Comparison of ENCODE assay signal across 21 mouse cellular contexts in the genomic region with DNA sequence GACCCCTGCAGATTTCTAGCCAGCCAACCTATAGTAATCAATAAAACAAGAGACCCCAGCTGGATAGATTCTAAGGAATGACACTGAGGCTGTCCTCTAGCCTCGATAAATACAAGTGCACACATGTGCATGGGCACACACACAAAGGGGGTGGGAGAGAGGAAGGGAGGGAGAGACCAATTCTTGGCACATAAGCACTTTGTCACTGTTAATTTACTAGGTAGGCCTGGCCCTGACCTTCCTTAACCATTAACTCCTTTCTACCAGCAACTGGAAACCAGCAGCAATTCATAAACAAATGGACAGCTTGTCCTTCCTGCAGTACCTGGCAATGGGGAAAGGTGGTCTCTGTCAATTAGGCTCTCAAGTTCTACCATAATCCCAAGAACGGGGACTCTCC. TPM values are rescaled to one million over a fixed set of nuclear protein-coding genes. Genes with fewer than 3 reads are reported as not detected.
DNase-seq lines count a peak whose midpoint lies in the region; ATAC-seq and TF ChIP-seq lines count a peak whose summit lies in the region.
"Had no signal": no experiment of that assay in that cellular context is flagged by ENCODE, and none has a peak within 500 bp of the region (broad histone marks: within the 10 kb centered on the region; RNA-seq: fewer than 3 reads in every experiment).

No protein-coding gene starts in this region.

- peak overlapping the region; percentile 61 for H3K27ac ChIP-seq in kidney, adult 2 months (ENCODE audit: insufficient read depth, low read depth, low read length)
- H3K27ac ChIP-seq in kidney, embryonic 15.5 days: no peak overlapping the region
- no peak overlapping the region for H3K27ac ChIP-seq in limb, embryonic 10.5 days
- H3K27ac ChIP-seq: hindbrain, embryonic 12.5 days; liver, embryonic 13.5 days; stomach, postnatal 0 days had no signal

- no peak overlapping the region for H3K4me3 ChIP-seq in kidney, adult 2 months (ENCODE audit: insufficient read depth, low read depth, low read length)
- no peak overlapping the region for H3K4me3 ChIP-seq in kidney, embryonic 15.5 days (replicated peaks)
- H3K4me3 ChIP-seq in limb, embryonic 10.5 days: no peak overlapping the region
- H3K4me3 ChIP-seq: erythroblast, embryonic 14.5 days; hindbrain, embryonic 12.5 days; liver, embryonic 13.5 days had no signal

- no peak for TF ChIP-seq POLR2A in kidney, adult 2 months (IDR thresholded peaks at IDR 0.05; ENCODE audit: low read depth, low read length)

- H3K36me3 ChIP-seq in kidney, adult 2 months (ENCODE audit: control insufficient read depth, insufficient read depth, low read length): no peaks in the 10 kb centered on the region
- H3K36me3 ChIP-seq in kidney, embryonic 15.5 days: no peaks in the 10 kb centered on the region
- H3K36me3 ChIP-seq in limb, embryonic 10.5 days: peaks cover 4% of the 10 kb centered on the region; the same call in 1 of the 2 replicates
- H3K36me3 ChIP-seq: hindbrain, embryonic 12.5 days; liver, embryonic 13.5 days had no signal

- peak; percentile 52; the same call in 1 of the 2 replicates for ATAC-seq in kidney, embryonic 15.5 days (replicated peaks; ENCODE audit: low FRiP score)
- ATAC-seq: forebrain, embryonic 14.5 days; midbrain, embryonic 16.5 days had no signal

- H3K27me3 ChIP-seq in kidney, adult 2 months (replicated peaks; ENCODE audit: control insufficient read depth, insufficient read depth, low read length): no peaks in the 10 kb centered on the region
- H3K27me3 ChIP-seq in kidney, embryonic 15.5 days: no peaks in the 10 kb centered on the region
- no peaks in the 10 kb centered on the region for H3K27me3 ChIP-seq in limb, embryonic 10.5 days (ENCODE audit: low read depth, poor library complexity, severe bottlenecking)
- H3K27me3 ChIP-seq: hindbrain, embryonic 12.5 days; liver, embryonic 13.5 days had no signal

- H3K9ac ChIP-seq in kidney, embryonic 15.5 days: no peak overlapping the region
- H3K9ac ChIP-seq: hindbrain, embryonic 12.5 days; liver, embryonic 13.5 days had no signal

- peaks cover 47% of the 10 kb centered on the region for H3K4me1 ChIP-seq in kidney, adult 2 months (ENCODE audit: control insufficient read depth, insufficient read depth, low read length)
- H3K4me1 ChIP-seq in kidney, embryonic 15.5 days: peaks cover 52% of the 10 kb centered on the region
- H3K4me1 ChIP-seq in limb, embryonic 10.5 days: peaks cover 23% of the 10 kb centered on the region

- H3K4me2 ChIP-seq in kidney, embryonic 15.5 days: no peak overlapping the region
- H3K4me2 ChIP-seq: heart, embryonic 11.5 days; hindbrain, embryonic 12.5 days; liver, embryonic 13.5 days had no signal

- TF ChIP-seq CTCF in kidney, adult 2 months (conservative IDR thresholded peaks at IDR 0.05; ENCODE audit: insufficient read depth, insufficient read length, low read depth, low read length): no peak

- 23% methylated on average over 2 of the region's 2 CpGs for WGBS in kidney, adult 2 months
- 49% methylated on average over 2 of the region's 2 CpGs for WGBS in kidney, embryonic 15.5 days
- WGBS in limb, embryonic 10.5 days: 80% methylated on average over 2 of the region's 2 CpGs

- H3K9me3 ChIP-seq in kidney, embryonic 15.5 days (replicated peaks): no peaks in the 10 kb centered on the region
- no peaks in the 10 kb centered on the region for H3K9me3 ChIP-seq in limb, embryonic 10.5 days (replicated peaks)
- H3K9me3 ChIP-seq: hindbrain, embryonic 12.5 days; liver, embryonic 13.5 days had no signal

- DNase-seq in kidney, adult 18-20 months: peak; percentile 52
- DNase-seq in kidney, postnatal 4 days: no peak
- peak; percentile 86 for DNase-seq in kidney, adult 2 months
- DNase-seq in limb, embryonic 10.5 days (ENCODE audit: low spot score): peak; percentile 10
- DNase-seq in frontal cortex, postnatal 25 days (ENCODE audit: low spot score in 2 of 2): no peak
- no peak for DNase-seq in Muller cell, postnatal 12 days (ENCODE audit: inconsistent ontology term)
- DNase-seq: B cell, adult 2 months; cerebellum, adult 18-20 months; cerebellum, postnatal 25 days; heart, postnatal 10 days; layer of hippocampus, postnatal 36 days; liver, embryonic 13.5 days; lung, postnatal 14 days; right cerebral cortex, adult 18-20 months had no signal

RNA-seq across cellular contexts. Expression of a gene that starts 8.3 kb away (rescaled TPM):
- 5.6 and 5.7 TPM in 2 replicates for polyA plus RNA-seq in kidney, adult 2 months (2012; rRNA removed)
- 5.9 and 6.2 TPM in 2 replicates for polyA plus RNA-seq in kidney, embryonic 15.5 days (2015; fragmentation: Nextera tagmentation; extraction: Ambion mirVana)
- polyA plus RNA-seq in limb, embryonic 10.5 days (2016; fragmentation: Nextera tagmentation; extraction: Ambion mirVana): 5.6 and 6.3 TPM in 2 replicates

RNA-seq across cellular contexts. Expression of a gene that starts 34.0 kb away (rescaled TPM):
- polyA plus RNA-seq in kidney, adult 2 months (2012; rRNA removed): 0.23 and 0.36 TPM in 2 replicates
- 0.69 and 0.87 TPM in 2 replicates for polyA plus RNA-seq in kidney, embryonic 15.5 days (2015; fragmentation: Nextera tagmentation; extraction: Ambion mirVana)
- 0.14 and 0.19 TPM in 2 replicates for polyA plus RNA-seq in limb, embryonic 10.5 days (2016; fragmentation: Nextera tagmentation; extraction: Ambion mirVana)
- polyA plus RNA-seq: erythroblast, embryonic 14.5 days; forebrain, embryonic 14.5 days; liver, embryonic 13.5 days had no signal

Comparison
In these comparisons a context has a peak if more than half of its experiments do, and no peak if none do; other contexts are left out.
1. DNase-seq: peak in kidney, adult 18-20 months (single experiment), kidney, adult 2 months (single experiment) and limb, embryonic 10.5 days (single experiment); none in kidney, postnatal 4 days (0 of 2), frontal cortex, postnatal 25 days (0 of 2) and Muller cell, postnatal 12 days (single experiment).